Mouse (Mus musculus): ENCODE data around the gene Commd3. TPM values are rescaled to one million over a fixed set of nuclear protein-coding genes. Genes with fewer than 3 reads are reported as not detected.

Gene Commd3
- polyA plus RNA-seq, 1 experiment: 19.3 TPM

DNA sequence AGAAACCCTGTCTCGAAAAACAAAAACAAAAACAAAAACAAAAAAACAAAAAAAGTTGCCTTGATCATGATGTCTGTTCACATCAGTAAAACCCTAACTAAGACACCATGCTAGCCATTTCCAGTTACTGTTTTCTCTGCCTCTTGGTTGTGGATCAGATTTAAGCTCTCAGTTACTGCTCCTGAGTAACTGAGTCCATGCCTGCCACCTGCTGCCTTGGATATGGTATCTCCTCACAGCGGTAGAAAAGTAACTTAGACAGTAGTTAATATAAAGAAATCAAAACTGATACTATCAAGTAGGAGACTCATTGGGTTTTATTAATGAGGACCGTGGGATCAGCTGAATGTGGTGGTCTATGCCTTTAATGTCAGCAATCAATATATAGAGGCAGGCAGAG is 42.2 kb downstream of the Commd3 start:
- TF ChIP-seq CTCF (IDR thresholded peaks at IDR 0.05; ENCODE audit: extremely low read depth, insufficient read depth, insufficient read length, insufficient replicate concordance) (no peak), POLR2A (IDR thresholded peaks at IDR 0.05; ENCODE audit: low read depth, low read length) (no peak)
- Histone ChIP-seq H3K4me3 (ENCODE audit: extremely low read depth, insufficient read depth, insufficient read length) (no peak overlapping the region), H3K27ac (ENCODE audit: insufficient read depth, low read length) (no peak overlapping the region), H3K4me1 (ENCODE audit: control insufficient read depth, insufficient read depth, insufficient read length) (no peaks in the 10 kb centered on the region), H3K36me3 (ENCODE audit: control insufficient read depth, insufficient read depth, low read length) (no peaks in the 10 kb centered on the region), H3K27me3 (ENCODE audit: control insufficient read depth, insufficient read depth, low read length) (no peaks in the 10 kb centered on the region)
- 80% methylated on average over 3 of the region's 3 CpGs for WGBS
- no peak for DNase-seq (ENCODE audit: low read depth in 1 of 2, low spot score in 2 of 2)

DNA sequence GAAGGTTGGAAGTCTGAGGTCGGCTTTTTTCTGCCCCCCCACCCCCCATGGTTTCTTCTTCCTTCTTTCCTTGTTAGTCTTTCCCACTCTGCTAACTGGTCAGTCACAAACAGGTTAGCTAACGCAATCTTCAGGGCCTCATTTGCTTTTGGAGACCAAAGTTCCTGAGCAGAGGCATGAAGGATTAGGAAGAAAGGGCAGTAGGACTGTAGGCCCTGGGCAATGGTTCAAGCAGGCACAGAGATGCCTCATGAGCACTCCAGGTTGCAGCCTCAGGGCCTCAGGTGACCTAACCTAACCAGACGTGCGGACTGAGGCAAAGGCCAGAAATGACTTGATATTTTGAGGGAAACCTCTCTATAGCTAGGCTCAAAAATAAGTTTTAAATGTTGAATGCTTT is 46.3 kb downstream of the Commd3 start:
- no peak for DNase-seq (ENCODE audit: low read depth in 1 of 2, low spot score in 2 of 2)
- TF ChIP-seq POLR2A (IDR thresholded peaks at IDR 0.05; ENCODE audit: low read depth, low read length) (no peak), CTCF (IDR thresholded peaks at IDR 0.05; ENCODE audit: extremely low read depth, insufficient read depth, insufficient read length, insufficient replicate concordance) (no peak)
- WGBS: 88% methylated on average over 4 of the region's 4 CpGs

DNA sequence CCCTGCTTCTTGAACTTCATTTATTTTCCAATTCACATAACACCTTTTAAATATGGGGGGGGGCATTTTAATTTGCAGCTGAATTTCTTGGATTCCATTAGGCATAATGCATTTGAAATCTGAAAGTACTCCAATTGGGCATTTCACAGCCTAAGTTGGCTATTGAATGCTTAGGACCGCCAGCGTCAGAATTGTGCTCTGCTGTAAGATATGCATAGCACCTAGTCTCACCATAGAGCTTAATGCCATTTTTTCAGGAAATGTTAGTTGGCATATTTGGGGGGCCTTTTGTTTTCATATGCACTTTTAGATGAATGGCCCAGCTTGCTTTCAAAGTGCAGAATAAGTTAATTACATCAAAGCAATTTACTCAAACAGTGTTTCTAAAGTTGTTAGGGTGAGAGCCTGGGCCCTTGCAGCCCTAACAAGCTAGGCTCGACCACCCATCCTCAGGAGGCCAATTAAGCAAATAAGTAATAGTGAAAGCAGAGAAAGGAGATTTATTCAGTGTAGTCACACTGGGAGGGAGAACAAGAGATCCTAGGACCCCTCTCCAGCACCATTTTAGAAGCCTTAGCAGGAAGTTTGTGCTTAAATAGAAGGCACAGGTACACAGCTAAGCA is 50.1 kb downstream of the Commd3 start:
- Histone ChIP-seq H3K4me1 (ENCODE audit: control insufficient read depth, insufficient read depth, insufficient read length) (no peaks in the 10 kb centered on the region), H3K36me3 (ENCODE audit: control insufficient read depth, insufficient read depth, low read length) (no peaks in the 10 kb centered on the region), H3K27ac (ENCODE audit: insufficient read depth, low read length) (no peak overlapping the region), H3K27me3 (ENCODE audit: control insufficient read depth, insufficient read depth, low read length) (no peaks in the 10 kb centered on the region), H3K4me3 (ENCODE audit: extremely low read depth, insufficient read depth, insufficient read length) (no peak overlapping the region)
- TF ChIP-seq POLR2A (IDR thresholded peaks at IDR 0.05; ENCODE audit: low read depth, low read length): no peak
- no peak for TF ChIP-seq CTCF (IDR thresholded peaks at IDR 0.05; ENCODE audit: extremely low read depth, insufficient read depth, insufficient read length, insufficient replicate concordance)
- WGBS: 80% methylated on average over 3 of the region's 3 CpGs
- no peak for DNase-seq (ENCODE audit: low read depth in 1 of 2, low spot score in 2 of 2)

More for the DNA sequence above, 46.3 kb downstream of the Commd3 start:
- no peaks in the 10 kb centered on the region for H3K4me1 ChIP-seq (ENCODE audit: control insufficient read depth, insufficient read depth, insufficient read length)
- no peak overlapping the region for H3K4me3 ChIP-seq (ENCODE audit: extremely low read depth, insufficient read depth, insufficient read length)
- no peak overlapping the region for H3K27ac ChIP-seq (ENCODE audit: insufficient read depth, low read length)
- H3K27me3 ChIP-seq (ENCODE audit: control insufficient read depth, insufficient read depth, low read length): no peaks in the 10 kb centered on the region
- no peaks in the 10 kb centered on the region for H3K36me3 ChIP-seq (ENCODE audit: control insufficient read depth, insufficient read depth, low read length)

DNA sequence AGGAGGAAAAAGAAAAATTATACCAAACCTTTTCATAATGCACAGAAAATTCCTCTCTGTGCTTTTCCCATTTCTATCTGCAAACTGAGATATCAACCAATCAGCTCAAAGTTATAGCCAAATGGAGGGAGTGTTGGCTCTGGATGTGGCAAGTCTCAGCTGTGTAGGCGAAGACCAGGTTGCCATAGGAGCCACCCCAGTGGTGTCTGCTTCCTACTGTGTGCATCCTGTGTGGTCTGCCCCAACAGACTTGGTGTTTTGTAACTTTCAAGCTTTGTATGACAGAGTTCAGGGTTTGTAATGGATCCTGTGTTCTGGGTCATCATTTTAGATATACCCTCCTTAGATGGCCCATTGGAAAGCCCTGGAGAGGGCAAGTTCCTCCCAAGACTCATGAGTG is 52.3 kb downstream of the Commd3 start:
- no peak for TF ChIP-seq CTCF (IDR thresholded peaks at IDR 0.05; ENCODE audit: extremely low read depth, insufficient read depth, insufficient read length, insufficient replicate concordance)
- TF ChIP-seq POLR2A (IDR thresholded peaks at IDR 0.05; ENCODE audit: low read depth, low read length): no peak
- Histone ChIP-seq H3K4me3 (ENCODE audit: extremely low read depth, insufficient read depth, insufficient read length) (no peak overlapping the region), H3K27me3 (ENCODE audit: control insufficient read depth, insufficient read depth, low read length) (no peaks in the 10 kb centered on the region), H3K27ac (ENCODE audit: insufficient read depth, low read length) (no peak overlapping the region), H3K36me3 (ENCODE audit: control insufficient read depth, insufficient read depth, low read length) (no peaks in the 10 kb centered on the region), H3K4me1 (ENCODE audit: control insufficient read depth, insufficient read depth, insufficient read length) (no peaks in the 10 kb centered on the region)
- WGBS: 46% methylated on average over 1 of the region's 1 CpGs
- DNase-seq (ENCODE audit: low read depth in 1 of 2, low spot score in 2 of 2): no peak

Other genes starting within 250 kb of the Commd3 start
- 9.0 and 13.0 TPM in 2 replicates for gene Bmi1, start 4.6 kb downstream of the Commd3 start, polyA plus RNA-seq (2012; rRNA removed)
- gene Spag6, start 21.6 kb downstream of the Commd3 start, polyA plus RNA-seq (2012; rRNA removed): 0.51 and 0.80 TPM in 2 replicates